In genomic region chr15:85788633-85789032, GRCm38 (mm10) we compare ENCODE assay signal across 16 mouse cellular contexts. TPM values are rescaled to one million over a fixed set of nuclear protein-coding genes. Genes with fewer than 3 reads are reported as not detected.
"Had no signal": no experiment of that assay in that cellular context is flagged by ENCODE, and none has a peak within 500 bp of the region (broad histone marks: within the 10 kb centered on the region; RNA-seq: fewer than 3 reads in every experiment).

No protein-coding gene starts in this region.

- H3K36me3 ChIP-seq: limb, embryonic 12.5 days; midbrain, embryonic 13.5 days; neural tube, embryonic 15.5 days had no signal

- H3K9me3 ChIP-seq: limb, embryonic 12.5 days; midbrain, embryonic 13.5 days; neural tube, embryonic 15.5 days had no signal

- H3K4me2 ChIP-seq: limb, embryonic 12.5 days; midbrain, embryonic 13.5 days; neural tube, embryonic 15.5 days had no signal

- H3K4me3 ChIP-seq: layer of hippocampus, adult 2 months; limb, embryonic 12.5 days; midbrain, embryonic 13.5 days; myocyte; neural tube, embryonic 15.5 days had no signal

- ATAC-seq: lung, postnatal 0 days; midbrain, embryonic 13.5 days had no signal

- H3K27me3 ChIP-seq: limb, embryonic 12.5 days; midbrain, embryonic 13.5 days; neural tube, embryonic 15.5 days had no signal

- H3K9ac ChIP-seq: limb, embryonic 12.5 days; liver, embryonic 14.5 days; midbrain, embryonic 13.5 days; neural tube, embryonic 15.5 days had no signal

- H3K4me1 ChIP-seq: limb, embryonic 12.5 days; midbrain, embryonic 13.5 days; neural tube, embryonic 15.5 days had no signal

- H3K27ac ChIP-seq: kidney, postnatal 0 days; layer of hippocampus, adult 2 months; limb, embryonic 12.5 days; liver, embryonic 14.5 days; midbrain, embryonic 13.5 days; neural tube, embryonic 15.5 days; stomach, postnatal 0 days had no signal

- DNase-seq: liver; lung, adult 2 months; lung, postnatal 36 days; right cerebral cortex, adult 18-20 months; right cerebral cortex, postnatal 25 days; thymus, postnatal 4 days had no signal

RNA-seq across cellular contexts. Expression of gene Pkdrej, which starts 32.9 kb away (rescaled TPM):
- polyA plus RNA-seq: myocyte had no signal

RNA-seq across cellular contexts. Expression of gene Ppara, which starts 53.9 kb away (rescaled TPM):
- total RNA-seq: megakaryocyte progenitor cell, adult 5-6 weeks had no signal
